Mouse (Mus musculus) gastrocnemius, postnatal 25 days (tissue): ENCODE measurements around the gene Nmnat2. TPM values are rescaled to one million over a fixed set of nuclear protein-coding genes. Genes with fewer than 3 reads are reported as not detected.
A peak's percentile ranks its signal among the peaks of the same experiment; 100 is the strongest.
"Not testable (repeated sequence)": the region's sequence is repeated elsewhere in the genome, so short reads cannot be mapped to it uniquely, and the experiment has no call there.

Experiments used
- DNase-seq: peaks from one replicate; pipeline ENCODE4 v3.0.0; 2022
- total RNA-seq, 2 experiments: library from RNA; stranded (reverse); gene quantifications; 1 replicate in 1 of 2; 2 replicates in 1 of 2; pipeline ENCODE4 v1.2.3; 2021

Gene Nmnat2
- total RNA-seq, 2 experiments from 2014 or later, result 0.38 to 0.72 TPM

GRCm38 (mm10) chr1:153058290-153058689 is 103.5 kb downstream of the Nmnat2 start:
- no peak for DNase-seq

- DNase-seq, result no peak
Observed at GRCm38 (mm10) chr1:153059626-153060025, 104.8 kb downstream of the Nmnat2 start.

- DNase-seq, result no peak
Observed at GRCm38 (mm10) chr1:153062547-153062946, 107.8 kb downstream of the Nmnat2 start.

GRCm38 (mm10) chr1:153064784-153065390 is 110.1 kb downstream of the Nmnat2 start:
- peak; percentile 28 for DNase-seq

GRCm38 (mm10) chr1:153065473-153066386 is 110.9 kb downstream of the Nmnat2 start:
- DNase-seq, result peak; percentile 81

GRCm38 (mm10) chr1:153066387-153066781 is 111.6 kb downstream of the Nmnat2 start:
- no peak for DNase-seq

- no peak for DNase-seq
Observed at GRCm38 (mm10) chr1:153071563-153071962, 116.8 kb downstream of the Nmnat2 start.

- DNase-seq, result no peak
Observed at GRCm38 (mm10) chr1:153071995-153072394, 117.2 kb downstream of the Nmnat2 start.

- DNase-seq, result no peak
Observed at GRCm38 (mm10) chr1:153072711-153073110, 117.9 kb downstream of the Nmnat2 start.

- DNase-seq, result no peak
Observed at GRCm38 (mm10) chr1:153073441-153073840, 118.6 kb downstream of the Nmnat2 start.

- no peak for DNase-seq
Observed at GRCm38 (mm10) chr1:153075087-153075736, 120.4 kb downstream of the Nmnat2 start.

GRCm38 (mm10) chr1:153075955-153076354 is 121.2 kb downstream of the Nmnat2 start:
- no peak for DNase-seq

GRCm38 (mm10) chr1:153083233-153083632 is 128.4 kb downstream of the Nmnat2 start:
- DNase-seq, result not testable (repeated sequence)

GRCm38 (mm10) chr1:153084191-153084590 is 129.4 kb downstream of the Nmnat2 start:
- DNase-seq, result no peak

GRCm38 (mm10) chr1:153085198-153085597 is 130.4 kb downstream of the Nmnat2 start:
- no peak for DNase-seq

- DNase-seq, result no peak
Observed at GRCm38 (mm10) chr1:153087771-153088170, 133.0 kb downstream of the Nmnat2 start.

GRCm38 (mm10) chr1:153090081-153090480 is 135.3 kb downstream of the Nmnat2 start:
- no peak for DNase-seq

GRCm38 (mm10) chr1:153090807-153091206 is 136.0 kb downstream of the Nmnat2 start:
- DNase-seq, result no peak

- peak; percentile 74 for DNase-seq
Observed at GRCm38 (mm10) chr1:153091438-153092236, 136.8 kb downstream of the Nmnat2 start.

- DNase-seq, result peak; percentile 88
Observed at GRCm38 (mm10) chr1:153092237-153092975, 137.6 kb downstream of the Nmnat2 start.

- no peak for DNase-seq
Observed at GRCm38 (mm10) chr1:153093172-153093571, 138.4 kb downstream of the Nmnat2 start.
